Mouse (Mus musculus) MEL (cell line): Measurements from ENCODE around the gene Rtraf. TPM values are rescaled to one million over a fixed set of nuclear protein-coding genes. Genes with fewer than 3 reads are reported as not detected.
A peak's percentile ranks its signal among the peaks of the same experiment; 100 is the strongest.
"Not testable (repeated sequence)": the region's sequence is repeated elsewhere in the genome, so short reads cannot be mapped to it uniquely, and the experiment has no call there.

Experiments used
- DNase-seq: peaks from one replicate; pipeline ENCODE4 v3.0.0; 2011; ENCODE audit warnings: low read depth, low spot score
- H3K27ac ChIP-seq: 2 replicates; pipeline ENCODE4 v1.5.1; 2012; ENCODE audit warnings: low read depth, mild to moderate bottlenecking, control low read depth, low read length, moderate library complexity; ENCODE audit not compliant: control insufficient read depth
- H3K27me3 ChIP-seq, 2 experiments: fragments of 150-350 bp in 1 of 2; sonication (generic) in 1 of 2; 2 replicates each; pipeline ENCODE4 v1.6.1; 2012; ENCODE audit warnings: low read length in 2 of 2, mild to moderate bottlenecking in 2 of 2, improper control_type of control experiment in 1 of 2, moderate library complexity in 1 of 2; ENCODE audit not compliant: insufficient read depth in 2 of 2, control insufficient read depth in 1 of 2
- H3K36me3 ChIP-seq, 2 experiments: 2 replicates each; pipeline ENCODE4 v1.6.1; 2012 to 2014; ENCODE audit warnings: low read length in 2 of 2, improper control_type of control experiment in 1 of 2, inconsistent platforms in 1 of 2, mild to moderate bottlenecking in 1 of 2; ENCODE audit not compliant: insufficient read depth in 2 of 2, control insufficient read depth in 1 of 2
- H3K4me1 ChIP-seq, 2 experiments: fragments of 150-350 bp in 1 of 2; sonication (generic) in 1 of 2; 2 replicates each; pipeline ENCODE4 v1.6.1; 2012; ENCODE audit warnings: low read length in 2 of 2, improper control_type of control experiment in 1 of 2, mild to moderate bottlenecking in 1 of 2; ENCODE audit not compliant: insufficient read depth in 2 of 2, control insufficient read depth in 1 of 2
- H3K4me3 ChIP-seq, 2 experiments: fragments of 150-350 bp in 1 of 2; sonication (generic) in 1 of 2; 2 replicates each; pipeline ENCODE4 v1.5.1; 2012; ENCODE audit warnings: low read depth in 2 of 2, low read length in 2 of 2, mild to moderate bottlenecking in 2 of 2, moderate library complexity in 2 of 2, control low read depth in 1 of 2, improper control_type of control experiment in 1 of 2; ENCODE audit not compliant: control insufficient read depth in 1 of 2, insufficient read depth in 1 of 2
- H3K79me2 ChIP-seq: 2 replicates; pipeline ENCODE4 v1.6.1; 2012; ENCODE audit warnings: mild to moderate bottlenecking, low read length, moderate library complexity; ENCODE audit not compliant: control insufficient read depth, poor library complexity, insufficient read depth
- H3K9ac ChIP-seq: 2 replicates; pipeline ENCODE4 v1.6.1; 2012; ENCODE audit warnings: low read depth, mild to moderate bottlenecking, control low read depth, low read length, moderate library complexity; ENCODE audit not compliant: control insufficient read depth, poor library complexity, severe bottlenecking
- H3K9me3 ChIP-seq: fragments of 150-350 bp; sonication (generic); replicated peaks from 2 replicates; pipeline ENCODE4 v1.6.1; 2012; ENCODE audit warnings: mild to moderate bottlenecking, low read length, improper control_type of control experiment, moderate library complexity; ENCODE audit not compliant: insufficient read depth
- BHLHE40 ChIP-seq: IDR thresholded peaks from 2 replicates; pipeline ENCODE4 v1.6.1; 2012; ENCODE audit warnings: low read depth, mild to moderate bottlenecking, inconsistent platforms, low read length, improper control_type of control experiment, borderline replicate concordance
- CTCF ChIP-seq, 3 experiments: IDR thresholded peaks in 2 of 3; conservative IDR thresholded peaks in 1 of 3; 2 replicates each; pipeline ENCODE4 v1.5.1; 2011 to 2012; ENCODE audit warnings: low read length in 3 of 3, low read depth in 2 of 3, mild to moderate bottlenecking in 2 of 3, improper control_type of control experiment in 1 of 3, inconsistent platforms in 1 of 3, mixed read lengths in 1 of 3, moderate library complexity in 1 of 3; ENCODE audit not compliant: control insufficient read depth in 1 of 3, insufficient read depth in 1 of 3, poor library complexity in 1 of 3, severe bottlenecking in 1 of 3
- GABPA ChIP-seq: IDR thresholded peaks from 2 replicates; pipeline ENCODE4 v1.6.1; 2012; ENCODE audit warnings: low read depth, mild to moderate bottlenecking, inconsistent platforms, low read length, improper control_type of control experiment, moderate library complexity
- HCFC1 ChIP-seq: IDR thresholded peaks from 2 replicates; pipeline ENCODE4 v1.6.1; 2012; ENCODE audit warnings: low read depth, mild to moderate bottlenecking, inconsistent platforms, low read length, improper control_type of control experiment, moderate library complexity
- KAT2A ChIP-seq: conservative IDR thresholded peaks from 2 replicates; pipeline ENCODE4 v1.6.1; 2012; ENCODE audit warnings: low read depth, low read length, improper control_type of control experiment, inconsistent platforms
- MAFK ChIP-seq: IDR thresholded peaks from 2 replicates; pipeline ENCODE4 v1.6.1; 2011; ENCODE audit warnings: low read depth, mild to moderate bottlenecking, low read length, improper control_type of control experiment, borderline replicate concordance
- MAX ChIP-seq: IDR thresholded peaks from 2 replicates; pipeline ENCODE4 v1.6.1; 2011; ENCODE audit warnings: low read length, improper control_type of control experiment
- MAZ ChIP-seq: IDR thresholded peaks from 2 replicates; pipeline ENCODE4 v1.6.1; 2012; ENCODE audit warnings: low read depth, mild to moderate bottlenecking, inconsistent platforms, low read length, improper control_type of control experiment
- MEF2A ChIP-seq: IDR thresholded peaks from 2 replicates; pipeline ENCODE4 v1.6.1; 2014; ENCODE audit warnings: low read depth, mild to moderate bottlenecking, inconsistent platforms, low read length, improper control_type of control experiment; ENCODE audit not compliant: poor library complexity, insufficient replicate concordance, severe bottlenecking; ENCODE audit errors: extremely low read depth
- MYB ChIP-seq: IDR thresholded peaks from 2 replicates; pipeline ENCODE4 v1.6.1; 2011; ENCODE audit warnings: mild to moderate bottlenecking, low read depth, low read length, improper control_type of control experiment
- MYC ChIP-seq: IDR thresholded peaks from 2 replicates; pipeline ENCODE4 v1.6.1; 2011; ENCODE audit warnings: low read depth, mild to moderate bottlenecking, low read length, improper control_type of control experiment, moderate library complexity
- NELFE ChIP-seq: IDR thresholded peaks from 2 replicates; pipeline ENCODE4 v1.6.1; 2011; ENCODE audit warnings: low read depth, low read length, improper control_type of control experiment
- POLR2AphosphoS2 ChIP-seq: IDR thresholded peaks from 2 replicates; pipeline ENCODE4 v1.6.1; 2011; ENCODE audit warnings: low read length, improper control_type of control experiment
- SIN3A ChIP-seq: IDR thresholded peaks from 2 replicates; pipeline ENCODE4 v1.6.1; 2012; ENCODE audit warnings: low read length, improper control_type of control experiment, inconsistent platforms
- TBP ChIP-seq: IDR thresholded peaks from 2 replicates; pipeline ENCODE4 v1.8.0; 2011; ENCODE audit warnings: low read depth, low read length, improper control_type of control experiment
- TCF12 ChIP-seq: IDR thresholded peaks from 2 replicates; pipeline ENCODE4 v1.6.1; 2014; ENCODE audit warnings: low read depth, mild to moderate bottlenecking, inconsistent platforms, low read length, improper control_type of control experiment, moderate library complexity
- UBTF ChIP-seq: IDR thresholded peaks from 2 replicates; pipeline ENCODE4 v1.6.1; 2012; ENCODE audit warnings: low read depth, mild to moderate bottlenecking, inconsistent platforms, low read length, improper control_type of control experiment, moderate library complexity, borderline replicate concordance; ENCODE audit not compliant: insufficient read depth
- USF2 ChIP-seq, 2 experiments: IDR thresholded peaks; 2 replicates each; pipeline ENCODE4 v1.6.1; 2011 to 2012; ENCODE audit warnings: improper control_type of control experiment in 2 of 2, low read length in 2 of 2, borderline replicate concordance in 1 of 2, inconsistent platforms in 1 of 2, low read depth in 1 of 2, mild to moderate bottlenecking in 1 of 2; ENCODE audit not compliant: insufficient read depth in 1 of 2
- ZKSCAN1 ChIP-seq: IDR thresholded peaks from 2 replicates; pipeline ENCODE4 v1.6.1; 2012; ENCODE audit warnings: low read depth, mild to moderate bottlenecking, inconsistent platforms, low read length, improper control_type of control experiment, moderate library complexity
- polyA plus RNA-seq, 2 experiments: library from polyadenylated mRNA; stranded (reverse) in 1 of 2; unstranded in 1 of 2; fragments of >175 nt in 1 of 2; fragments of >200 nt in 1 of 2; gene quantifications; 2 replicates each; pipeline versions ENCODE4 v1.2.1 to v1.2.4; 2012; ENCODE audit warnings: low replicate concordance in 2 of 2, low read depth in 1 of 2; ENCODE audit not compliant: insufficient read length in 2 of 2, insufficient read depth in 1 of 2, missing spikeins in 1 of 2
- total RNA-seq: library from RNA; depleted of rRNA; stranded (reverse); fragments of 300-350 nt; gene quantifications from 2 replicates; pipeline ENCODE4 v1.2.3, GENCODE M21; 2012

The Rtraf gene
- total and polyA plus RNA-seq, 3 experiments = 90.4 to 117 TPM; not detected in 1

DNA sequence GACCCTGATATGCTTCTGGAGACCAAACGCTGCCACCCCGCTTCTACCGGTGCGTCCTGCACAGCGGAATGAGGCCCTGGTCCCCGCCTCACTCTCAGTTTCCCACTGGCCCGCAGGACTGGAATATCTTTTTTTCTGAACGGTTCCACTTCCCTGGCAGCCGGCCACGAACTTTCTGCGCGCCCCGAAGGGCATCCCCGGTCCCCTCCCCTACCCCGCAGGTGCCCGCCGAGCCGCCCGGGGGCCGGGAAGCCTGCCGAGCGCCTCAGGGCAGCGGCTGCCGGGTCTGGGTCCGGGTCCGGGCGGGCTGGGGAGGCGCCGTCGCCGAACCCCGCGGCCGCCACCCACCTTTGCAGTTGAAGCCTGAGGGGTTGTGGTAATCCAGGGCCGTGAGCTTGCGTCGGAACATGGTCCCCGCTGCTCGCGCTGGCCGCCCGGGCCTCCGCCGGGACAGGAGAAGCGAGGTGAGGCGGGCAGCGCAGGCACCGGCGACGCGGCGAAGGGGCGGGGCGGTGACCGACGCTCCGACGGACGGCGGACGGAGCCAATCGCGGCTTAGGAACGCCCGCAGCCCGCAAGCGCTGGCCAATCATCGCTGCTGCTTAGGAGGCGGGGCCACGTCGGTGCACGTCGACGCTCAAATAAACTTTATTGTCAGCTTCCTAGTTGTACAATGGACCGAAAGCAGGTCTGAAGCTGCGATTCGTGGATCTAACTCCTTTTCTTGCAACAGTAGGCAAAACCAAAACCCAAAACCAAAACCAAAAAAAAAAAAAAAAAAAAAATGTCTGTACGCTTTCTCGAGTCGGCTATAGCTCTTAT is at the start of gene Rtraf (continued):
- TF ChIP-seq MAX (peak; percentile 22; the same call in 1 of the 2 replicates), UBTF (no peak), HCFC1 (peak; percentile 91), ZKSCAN1 (no peak)

DNA sequence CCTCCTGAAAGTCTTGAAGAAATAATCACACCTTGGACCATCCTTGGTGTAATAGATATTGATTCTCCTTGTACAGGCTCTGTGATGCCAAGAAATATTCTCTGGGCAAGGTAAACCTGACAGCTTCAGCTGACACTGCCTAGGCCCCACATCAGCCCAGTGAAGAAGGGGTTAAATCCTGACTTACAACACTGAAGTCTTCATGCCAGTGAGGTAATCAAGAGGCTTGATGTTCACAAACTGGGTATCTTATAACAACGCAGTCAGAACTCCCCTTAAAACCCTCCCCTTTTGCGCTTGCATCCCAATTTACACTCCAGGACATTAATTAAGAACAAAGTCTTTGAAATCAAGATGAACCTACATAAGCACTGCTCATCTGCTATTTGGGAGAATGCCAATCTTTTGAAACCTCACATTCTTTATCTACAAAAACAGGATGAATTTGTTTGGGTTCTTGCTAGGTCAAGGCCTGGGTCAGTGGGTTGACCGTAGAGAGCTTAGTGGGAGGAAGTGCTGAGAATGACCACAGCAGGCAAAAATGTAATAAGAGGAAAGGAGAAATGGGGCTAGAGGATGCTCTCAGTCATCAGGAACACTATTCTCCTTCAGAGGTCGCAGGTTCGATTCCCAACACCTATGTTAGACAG is 43.8 kb upstream of the Rtraf start:
- DNase-seq = no peak
- no peak overlapping the region for H3K9ac ChIP-seq

DNA sequence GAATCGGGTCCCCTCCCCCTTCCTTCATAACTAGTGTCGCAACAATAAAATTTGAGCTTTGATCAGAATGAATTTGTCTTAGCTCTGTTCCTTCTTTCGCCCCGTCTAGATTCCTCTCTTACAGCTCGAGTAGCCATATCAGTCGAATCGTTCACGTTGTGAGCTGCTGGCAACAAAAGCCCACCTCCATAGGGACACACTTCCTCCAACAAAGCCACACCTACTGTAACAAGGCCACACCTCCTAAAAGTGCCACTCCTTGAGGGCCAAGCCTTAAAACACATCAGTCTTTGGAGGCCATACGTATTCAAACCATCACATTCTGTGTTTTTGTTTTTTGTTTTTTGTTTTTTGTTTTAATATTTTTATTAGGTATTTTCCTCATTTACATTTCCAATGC is 41.5 kb upstream of the Rtraf start:
- not testable (repeated sequence) for H3K9ac ChIP-seq, H3K79me2 ChIP-seq, H3K27ac ChIP-seq, H3K4me3 ChIP-seq, H3K36me3 ChIP-seq, H3K27me3 ChIP-seq, H3K4me1 ChIP-seq, H3K9me3 ChIP-seq
- peak; percentile 21 for DNase-seq

More for the DNA sequence above, 43.8 kb upstream of the Rtraf start:
- H3K36me3 ChIP-seq = no peaks in the 10 kb centered on the region
- no peaks in the 10 kb centered on the region for H3K27me3 ChIP-seq
- H3K4me3 ChIP-seq = no peak overlapping the region
- H3K4me1 ChIP-seq = no peaks in the 10 kb centered on the region
- no peaks in the 10 kb centered on the region for H3K9me3 ChIP-seq
- no peaks in the 10 kb centered on the region for H3K79me2 ChIP-seq
- H3K27ac ChIP-seq = no peak overlapping the region
- TF ChIP-seq UBTF (no peak), TCF12 (no peak), KAT2A (no peak), NELFE (no peak), GABPA (no peak), MAX (no peak), MYC (no peak), CTCF (IDR thresholded peaks at IDR 0.05 in 2 of 3, conservative IDR thresholded peaks at IDR 0.05 in 1 of 3; ENCODE audit: control insufficient read depth in 1 of 3, insufficient read depth in 1 of 3, low read depth in 2 of 3, low read length in 3 of 3, poor library complexity in 1 of 3, severe bottlenecking in 1 of 3) (no peak), MEF2A (no peak), TBP (no peak), USF2 (IDR thresholded peaks at IDR 0.05; ENCODE audit: borderline replicate concordance in 1 of 2, insufficient read depth in 1 of 2, low read depth in 1 of 2, low read length in 2 of 2) (no peak), POLR2AphosphoS2 (no peak), BHLHE40 (no peak), MAZ (no peak), SIN3A (no peak), MAFK (no peak), MYB (no peak)
